Mouse (Mus musculus) MEL (cell line): ENCODE results near the gene Zfp652. TPM values are rescaled to one million over a fixed set of nuclear protein-coding genes. Genes with fewer than 3 reads are reported as not detected.

Experiments used
- DNase-seq: peaks from one replicate; pipeline ENCODE4 v3.0.0; 2011; ENCODE audit warnings: low read depth, low spot score
- H3K27ac ChIP-seq: 2 replicates; pipeline ENCODE4 v1.5.1; 2012; ENCODE audit warnings: low read depth, mild to moderate bottlenecking, control low read depth, low read length, moderate library complexity; ENCODE audit not compliant: control insufficient read depth
- H3K27me3 ChIP-seq, 2 experiments: fragments of 150-350 bp in 1 of 2; sonication (generic) in 1 of 2; 2 replicates each; pipeline ENCODE4 v1.6.1; 2012; ENCODE audit warnings: low read length in 2 of 2, mild to moderate bottlenecking in 2 of 2, improper control_type of control experiment in 1 of 2, moderate library complexity in 1 of 2; ENCODE audit not compliant: insufficient read depth in 2 of 2, control insufficient read depth in 1 of 2
- H3K36me3 ChIP-seq, 2 experiments: 2 replicates each; pipeline ENCODE4 v1.6.1; 2012 to 2014; ENCODE audit warnings: low read length in 2 of 2, improper control_type of control experiment in 1 of 2, inconsistent platforms in 1 of 2, mild to moderate bottlenecking in 1 of 2; ENCODE audit not compliant: insufficient read depth in 2 of 2, control insufficient read depth in 1 of 2
- H3K4me1 ChIP-seq, 2 experiments: fragments of 150-350 bp in 1 of 2; sonication (generic) in 1 of 2; 2 replicates each; pipeline ENCODE4 v1.6.1; 2012; ENCODE audit warnings: low read length in 2 of 2, improper control_type of control experiment in 1 of 2, mild to moderate bottlenecking in 1 of 2; ENCODE audit not compliant: insufficient read depth in 2 of 2, control insufficient read depth in 1 of 2
- H3K4me3 ChIP-seq, 2 experiments: fragments of 150-350 bp in 1 of 2; sonication (generic) in 1 of 2; 2 replicates each; pipeline ENCODE4 v1.5.1; 2012; ENCODE audit warnings: low read depth in 2 of 2, low read length in 2 of 2, mild to moderate bottlenecking in 2 of 2, moderate library complexity in 2 of 2, control low read depth in 1 of 2, improper control_type of control experiment in 1 of 2; ENCODE audit not compliant: control insufficient read depth in 1 of 2, insufficient read depth in 1 of 2
- H3K79me2 ChIP-seq: 2 replicates; pipeline ENCODE4 v1.6.1; 2012; ENCODE audit warnings: mild to moderate bottlenecking, low read length, moderate library complexity; ENCODE audit not compliant: control insufficient read depth, poor library complexity, insufficient read depth
- H3K9ac ChIP-seq: 2 replicates; pipeline ENCODE4 v1.6.1; 2012; ENCODE audit warnings: low read depth, mild to moderate bottlenecking, control low read depth, low read length, moderate library complexity; ENCODE audit not compliant: control insufficient read depth, poor library complexity, severe bottlenecking
- H3K9me3 ChIP-seq: fragments of 150-350 bp; sonication (generic); replicated peaks from 2 replicates; pipeline ENCODE4 v1.6.1; 2012; ENCODE audit warnings: mild to moderate bottlenecking, low read length, improper control_type of control experiment, moderate library complexity; ENCODE audit not compliant: insufficient read depth
- BHLHE40 ChIP-seq: IDR thresholded peaks from 2 replicates; pipeline ENCODE4 v1.6.1; 2012; ENCODE audit warnings: low read depth, mild to moderate bottlenecking, inconsistent platforms, low read length, improper control_type of control experiment, borderline replicate concordance
- CHD1 ChIP-seq: IDR thresholded peaks from 2 replicates; pipeline ENCODE4 v1.6.1; 2012; ENCODE audit warnings: low read depth, mild to moderate bottlenecking, inconsistent platforms, low read length, improper control_type of control experiment
- CTCF ChIP-seq, 3 experiments: IDR thresholded peaks in 2 of 3; conservative IDR thresholded peaks in 1 of 3; 2 replicates each; pipeline ENCODE4 v1.5.1; 2011 to 2012; ENCODE audit warnings: low read length in 3 of 3, low read depth in 2 of 3, mild to moderate bottlenecking in 2 of 3, improper control_type of control experiment in 1 of 3, inconsistent platforms in 1 of 3, mixed read lengths in 1 of 3, moderate library complexity in 1 of 3; ENCODE audit not compliant: control insufficient read depth in 1 of 3, insufficient read depth in 1 of 3, poor library complexity in 1 of 3, severe bottlenecking in 1 of 3
- E2F4 ChIP-seq: IDR thresholded peaks from 2 replicates; pipeline ENCODE4 v1.6.1; 2011; ENCODE audit warnings: low read depth, low read length, improper control_type of control experiment, borderline replicate concordance
- GABPA ChIP-seq: IDR thresholded peaks from 2 replicates; pipeline ENCODE4 v1.6.1; 2012; ENCODE audit warnings: low read depth, mild to moderate bottlenecking, inconsistent platforms, low read length, improper control_type of control experiment, moderate library complexity
- JUND ChIP-seq: IDR thresholded peaks from 2 replicates; pipeline ENCODE4 v1.6.1; 2011; ENCODE audit warnings: low read depth, mild to moderate bottlenecking, improper control_type of control experiment, low read length
- KAT2A ChIP-seq: conservative IDR thresholded peaks from 2 replicates; pipeline ENCODE4 v1.6.1; 2012; ENCODE audit warnings: low read depth, low read length, improper control_type of control experiment, inconsistent platforms
- MAZ ChIP-seq: IDR thresholded peaks from 2 replicates; pipeline ENCODE4 v1.6.1; 2012; ENCODE audit warnings: low read depth, mild to moderate bottlenecking, inconsistent platforms, low read length, improper control_type of control experiment
- MYC ChIP-seq: IDR thresholded peaks from 2 replicates; pipeline ENCODE4 v1.6.1; 2011; ENCODE audit warnings: low read depth, mild to moderate bottlenecking, low read length, improper control_type of control experiment, moderate library complexity
- NRF1 ChIP-seq: IDR thresholded peaks from 2 replicates; pipeline ENCODE4 v1.6.1; 2014; ENCODE audit warnings: low read depth, mild to moderate bottlenecking, inconsistent platforms, low read length, improper control_type of control experiment, moderate library complexity; ENCODE audit not compliant: poor library complexity, insufficient read depth, severe bottlenecking
- RCOR1 ChIP-seq: IDR thresholded peaks from 2 replicates; pipeline ENCODE4 v1.6.1; 2012; ENCODE audit warnings: low read depth, mild to moderate bottlenecking, inconsistent platforms, low read length, improper control_type of control experiment
- SMC3 ChIP-seq: IDR thresholded peaks from 2 replicates; pipeline ENCODE4 v1.6.1; 2011; ENCODE audit warnings: low read depth, low read length, improper control_type of control experiment
- TAL1 ChIP-seq: IDR thresholded peaks from 2 replicates; pipeline ENCODE4 v1.6.1; 2012; ENCODE audit warnings: mild to moderate bottlenecking, inconsistent platforms, low read length, moderate library complexity, mixed read lengths
- TBP ChIP-seq: IDR thresholded peaks from 2 replicates; pipeline ENCODE4 v1.8.0; 2011; ENCODE audit warnings: low read depth, low read length, improper control_type of control experiment
- UBTF ChIP-seq: IDR thresholded peaks from 2 replicates; pipeline ENCODE4 v1.6.1; 2012; ENCODE audit warnings: low read depth, mild to moderate bottlenecking, inconsistent platforms, low read length, improper control_type of control experiment, moderate library complexity, borderline replicate concordance; ENCODE audit not compliant: insufficient read depth
- ZNF384 ChIP-seq: IDR thresholded peaks from 2 replicates; pipeline ENCODE4 v1.6.1; 2012; ENCODE audit warnings: low read depth, mild to moderate bottlenecking, inconsistent platforms, low read length, improper control_type of control experiment
- polyA plus RNA-seq, 2 experiments: library from polyadenylated mRNA; stranded (reverse) in 1 of 2; unstranded in 1 of 2; fragments of >175 nt in 1 of 2; fragments of >200 nt in 1 of 2; gene quantifications; 2 replicates each; pipeline versions ENCODE4 v1.2.1 to v1.2.4; 2012; ENCODE audit warnings: low replicate concordance in 2 of 2, low read depth in 1 of 2; ENCODE audit not compliant: insufficient read length in 2 of 2, insufficient read depth in 1 of 2, missing spikeins in 1 of 2
- total RNA-seq: library from RNA; depleted of rRNA; stranded (reverse); fragments of 300-350 nt; gene quantifications from 2 replicates; pipeline ENCODE4 v1.2.3, GENCODE M21; 2012

Zfp652 gene
- total and polyA plus RNA-seq, 3 experiments = 19.3 to 38.5 (median 31.8) TPM

- peaks cover 0 to 19% of the 10 kb centered on the region in 2 experiments; a peak in 2 of 4 replicates for H3K36me3 ChIP-seq
These were observed 37.0 kb upstream of the Zfp652 start for GRCm38 (mm10) chr11:95675498-95675897.

DNA sequence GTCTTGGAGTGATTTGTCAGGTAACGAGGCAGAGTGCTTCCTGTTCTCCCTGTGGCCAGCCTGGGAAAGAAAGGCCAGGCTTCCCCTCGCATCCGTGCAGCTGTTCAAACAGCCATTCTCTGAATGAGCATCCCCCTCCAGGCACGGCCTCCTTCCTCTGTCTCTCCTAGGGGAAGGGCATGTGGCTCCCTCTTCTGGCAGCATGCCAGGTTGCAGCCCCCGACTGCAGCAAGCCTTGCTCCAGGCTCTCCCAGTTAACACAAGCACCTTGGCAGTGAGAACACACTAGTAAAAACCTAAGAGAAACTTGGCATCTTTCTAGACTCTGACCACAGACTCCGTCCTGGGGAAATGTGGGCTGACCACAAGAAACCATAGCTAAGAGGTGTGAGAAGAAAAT is 36.2 kb upstream of the Zfp652 start:
- TF ChIP-seq RCOR1 (no peak), CTCF (IDR thresholded peaks at IDR 0.05 in 2 of 3, conservative IDR thresholded peaks at IDR 0.05 in 1 of 3; ENCODE audit: control insufficient read depth in 1 of 3, insufficient read depth in 1 of 3, low read depth in 2 of 3, low read length in 3 of 3, poor library complexity in 1 of 3, severe bottlenecking in 1 of 3) (peak; percentile 53 to 68 (median 58)), TBP (no peak), SMC3 (peak; percentile 39)
- peak; percentile 65 for DNase-seq
- H3K27me3 ChIP-seq = no peaks in the 10 kb centered on the region

More at GRCm38 (mm10) chr11:95675498-95675897, 37.0 kb upstream of the Zfp652 start:
- Histone ChIP-seq H3K27me3 (no peaks in the 10 kb centered on the region), H3K79me2 (peaks cover 3% of the 10 kb centered on the region; the same call in 1 of the 2 replicates), H3K4me1 (no peaks in the 10 kb centered on the region), H3K9me3 (no peaks in the 10 kb centered on the region), H3K4me3 (no peak overlapping the region), H3K27ac (no peak overlapping the region), H3K9ac (no peak overlapping the region)
- TF ChIP-seq MYC (no peak), E2F4 (no peak), MAZ (no peak), ZNF384 (no peak), BHLHE40 (no peak), NRF1 (no peak), CHD1 (no peak), TAL1 (no peak), UBTF (no peak), JUND (no peak), RCOR1 (no peak), KAT2A (no peak), GABPA (no peak)
- DNase-seq = no peak

More for the DNA sequence above, 36.2 kb upstream of the Zfp652 start:
- Histone ChIP-seq H3K4me3 (no peak overlapping the region), H3K9me3 (no peaks in the 10 kb centered on the region), H3K4me1 (no peaks in the 10 kb centered on the region), H3K27ac (no peak overlapping the region), H3K36me3 (peaks cover 0 to 19% of the 10 kb centered on the region in 2 experiments; a peak in 2 of 4 replicates), H3K79me2 (0 out of 2 replicates have a peak, but pooled peaks cover 3% of the 10 kb centered on the region), H3K9ac (no peak overlapping the region)
